Mouse (Mus musculus) liver, embryonic 14.5 days (tissue): ENCODE data around the gene Fgr. TPM values are rescaled to one million over a fixed set of nuclear protein-coding genes. Genes with fewer than 3 reads are reported as not detected.

Source experiments
- ATAC-seq: fragments of 200-750 bp; cut with Nextera tagmentation; 2 replicates; pipeline ENCODE4 v1.8.0; 2017; ENCODE audit warnings: moderate number of reproducible peaks, mild to moderate bottlenecking, moderate library complexity; ENCODE audit not compliant: insufficient read depth
- DNase-seq, 3 experiments: peaks; one replicate each; pipeline ENCODE4 v3.0.0-alpha.2; 2012 to 2013; ENCODE audit warnings: low read depth in 3 of 3, low spot score in 3 of 3
- H3K27ac ChIP-seq: fragments of 300-500 bp; sonication (generic); 2 replicates; pipeline ENCODE4 v1.5.1; 2014; ENCODE audit warnings: moderate library complexity, mild to moderate bottlenecking, control low read depth, inconsistent platforms
- H3K27me3 ChIP-seq: fragments of 300-500 bp; sonication (generic); 2 replicates; pipeline ENCODE4 v1.6.1; 2014; ENCODE audit warnings: mild to moderate bottlenecking, low read length, moderate library complexity; ENCODE audit not compliant: control insufficient read depth, insufficient read depth
- H3K36me3 ChIP-seq: fragments of 300-500 bp; sonication (generic); replicated peaks from 2 replicates; pipeline ENCODE4 v1.6.1; 2014; ENCODE audit warnings: low read depth; ENCODE audit not compliant: control insufficient read depth, insufficient read depth
- H3K4me1 ChIP-seq, 2 experiments: fragments of 200-500 bp in 1 of 2; fragments of 300-500 bp in 1 of 2; sonication (generic) in 1 of 2; replicated peaks; 2 replicates each; pipeline ENCODE4 v1.6.1; 2012 to 2014; ENCODE audit warnings: antibody characterized with exemption in 1 of 2, inconsistent platforms in 1 of 2, low read length in 1 of 2; ENCODE audit not compliant: control insufficient read depth in 2 of 2, insufficient read depth in 2 of 2
- H3K4me2 ChIP-seq: fragments of 300-500 bp; sonication (generic); 2 replicates; pipeline ENCODE4 v1.6.1; 2014; ENCODE audit warnings: low read depth, mild to moderate bottlenecking, control low read depth, moderate library complexity
- H3K4me3 ChIP-seq, 2 experiments: fragments of 200-500 bp in 1 of 2; fragments of 300-500 bp in 1 of 2; sonication (generic) in 1 of 2; 2 replicates each; pipeline ENCODE4 v1.5.1; 2012 to 2014; ENCODE audit warnings: low read depth in 2 of 2, low read length in 2 of 2, mild to moderate bottlenecking in 2 of 2, control low read depth in 1 of 2, inconsistent platforms in 1 of 2, moderate library complexity in 1 of 2; ENCODE audit not compliant: insufficient read depth in 1 of 2
- H3K9ac ChIP-seq: fragments of 300-500 bp; sonication (generic); replicated peaks from 2 replicates; pipeline ENCODE4 v1.6.1; 2014; ENCODE audit warnings: mild to moderate bottlenecking, control low read depth, moderate library complexity
- H3K9me3 ChIP-seq: fragments of 300-500 bp; sonication (generic); 2 replicates; pipeline ENCODE4 v1.6.1; 2016; ENCODE audit warnings: low read length, mixed read lengths; ENCODE audit not compliant: control insufficient read depth
- CTCF ChIP-seq: IDR thresholded peaks from 2 replicates; pipeline ENCODE4 v1.5.1; 2016; ENCODE audit warnings: antibody characterized with exemption, low read depth, control low read depth
- EP300 ChIP-seq: IDR thresholded peaks from 2 replicates; pipeline ENCODE4 v1.6.1; 2016; ENCODE audit warnings: antibody characterized with exemption, low read depth
- WGBS: fragments of 180-500 bp; shearing (Covaris S2); extraction: QIAGEN DNeasy Blood & Tissue Kit; methylation state at CpG from one replicate; pipeline ENCODE4 v1.1.7; 2014; ENCODE audit not compliant: insufficient replicate concordance; 5-methylcytosine and 5-hydroxymethylcytosine counted together
- polyA plus RNA-seq, 2 experiments: library from polyadenylated mRNA; depleted of rRNA in 1 of 2; stranded (reverse) in 1 of 2; unstranded in 1 of 2; fragments of >200 nt; fragmentation: Nextera tagmentation in 1 of 2; extraction: Ambion mirVana in 1 of 2; gene quantifications; 2 replicates each; pipeline versions ENCODE4 v1.2.1 to v1.2.3; 2012 to 2014

The Fgr gene
- polyA plus RNA-seq, 2 experiments, result 0.75 to 0.79 TPM

GRCm38 (mm10) chr4:132976729-132977128 is 2.8 kb downstream of the Fgr start:
- H3K27ac ChIP-seq, result no peak overlapping the region
- ATAC-seq, result no peak
- no peak overlapping the region for H3K9ac ChIP-seq
- H3K9me3 ChIP-seq, result no peaks in the 10 kb centered on the region
- 7% methylated on average over 6 of the region's 6 CpGs for WGBS
- DNase-seq, result no peak
- H3K27me3 ChIP-seq, result peaks cover 37% of the 10 kb centered on the region
- H3K36me3 ChIP-seq, result no peaks in the 10 kb centered on the region
- peaks cover 0 to 11% of the 10 kb centered on the region in 2 experiments; a peak in 2 of 4 replicates for H3K4me1 ChIP-seq
- TF ChIP-seq EP300 (no peak), CTCF (no peak)
- H3K4me2 ChIP-seq, result no peak overlapping the region
- H3K4me3 ChIP-seq, result no peak overlapping the region

GRCm38 (mm10) chr4:132977597-132977996 is 3.7 kb downstream of the Fgr start:
- Histone ChIP-seq H3K4me2 (no peak overlapping the region), H3K27me3 (peaks cover 37% of the 10 kb centered on the region), H3K4me1 (peaks cover 0 to 11% of the 10 kb centered on the region in 2 experiments; a peak in 2 of 4 replicates), H3K27ac (no peak overlapping the region), H3K36me3 (no peaks in the 10 kb centered on the region), H3K9ac (no peak overlapping the region), H3K4me3 (no peak overlapping the region), H3K9me3 (no peaks in the 10 kb centered on the region)
- DNase-seq (no peak), ATAC-seq (no peak)
- 30% methylated on average over 5 of the region's 5 CpGs for WGBS
- no peak for TF ChIP-seq CTCF

DNA sequence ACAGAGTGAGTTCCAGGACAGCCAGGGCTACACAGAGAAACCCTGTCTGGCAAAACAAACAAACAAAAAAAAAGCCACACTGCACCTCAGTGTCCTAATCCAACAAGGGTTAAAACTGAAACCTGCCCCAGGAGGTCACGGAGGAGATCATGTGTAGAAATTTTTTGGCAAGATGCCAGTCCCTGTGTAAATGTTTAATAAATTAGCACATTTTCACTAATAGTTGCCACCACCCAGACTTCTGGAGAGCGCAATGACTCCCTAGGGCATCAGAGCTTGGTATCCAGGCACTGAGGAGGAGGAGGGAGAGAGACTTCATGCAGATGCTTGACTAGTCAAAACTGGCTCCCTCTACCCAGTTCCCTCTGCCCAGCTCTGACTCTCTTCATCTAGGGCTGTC is 5.3 kb downstream of the Fgr start:
- Histone ChIP-seq H3K27ac (no peak overlapping the region), H3K9me3 (no peaks in the 10 kb centered on the region), H3K4me3 (no peak overlapping the region), H3K9ac (no peak overlapping the region), H3K4me1 (peaks cover 0 to 12% of the 10 kb centered on the region in 2 experiments; a peak in 2 of 4 replicates), H3K27me3 (peaks cover 26% of the 10 kb centered on the region), H3K36me3 (no peaks in the 10 kb centered on the region), H3K4me2 (no peak overlapping the region)
- TF ChIP-seq CTCF, result no peak
- TF ChIP-seq EP300, result no peak
- ATAC-seq (no peak), DNase-seq (no peak)
- 60% methylated on average over 2 of the region's 2 CpGs for WGBS

DNA sequence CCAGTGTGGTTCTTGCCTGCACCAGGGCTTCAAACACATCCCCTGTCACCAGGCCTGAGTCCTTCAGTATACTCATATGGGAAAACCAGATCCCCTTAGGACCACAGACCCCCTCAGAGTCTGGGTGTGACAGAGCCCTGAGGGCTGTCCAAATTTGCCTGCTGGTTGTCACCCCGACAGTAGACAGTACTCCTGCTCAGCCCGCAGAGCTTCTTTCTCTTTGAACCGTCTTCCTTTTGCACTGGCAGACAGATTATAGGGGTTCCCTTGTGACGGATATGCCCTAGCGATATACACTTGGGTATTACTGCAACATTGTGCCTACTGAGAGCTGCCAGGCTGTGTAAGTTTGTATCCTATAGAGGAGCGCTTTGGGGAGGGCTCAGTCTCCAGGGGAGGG is 7.7 kb downstream of the Fgr start:
- H3K4me3 ChIP-seq, result no peak overlapping the region
- H3K4me1 ChIP-seq, result peaks cover 0 to 8% of the 10 kb centered on the region in 2 experiments; a peak in 2 of 4 replicates
- H3K27me3 ChIP-seq, result peaks cover 6% of the 10 kb centered on the region
- 60% methylated on average over 6 of the region's 6 CpGs for WGBS
- ATAC-seq, result no peak
- no peaks in the 10 kb centered on the region for H3K9me3 ChIP-seq
- H3K27ac ChIP-seq, result no peak overlapping the region
- H3K36me3 ChIP-seq, result no peaks in the 10 kb centered on the region
- TF ChIP-seq CTCF, result no peak
- no peak for TF ChIP-seq EP300
- no peak overlapping the region for H3K4me2 ChIP-seq
- DNase-seq, result no peak
- no peak overlapping the region for H3K9ac ChIP-seq

GRCm38 (mm10) chr4:132982999-132983398 is 9.1 kb downstream of the Fgr start:
- no peaks in the 10 kb centered on the region for H3K27me3 ChIP-seq
- H3K9ac ChIP-seq, result no peak overlapping the region
- peak in 1 of 3 experiments; percentile 26 for DNase-seq
- H3K36me3 ChIP-seq, result no peaks in the 10 kb centered on the region
- no peaks in the 10 kb centered on the region for H3K9me3 ChIP-seq
- H3K4me2 ChIP-seq, result no peak overlapping the region
- ATAC-seq, result no peak
- no peak overlapping the region for H3K4me3 ChIP-seq
- WGBS, result 23% methylated on average over 6 of the region's 6 CpGs
- H3K4me1 ChIP-seq, result peaks cover 0 to 4% of the 10 kb centered on the region in 2 experiments; a peak in 2 of 4 replicates
- H3K27ac ChIP-seq, result no peak overlapping the region
- TF ChIP-seq CTCF, result no peak
- TF ChIP-seq EP300, result no peak
